Mouse (Mus musculus): ENCODE results near the gene Blnk.

- TF ChIP-seq GATA1 (IDR thresholded peaks at IDR 0.05; ENCODE audit: low read length) (no peak), TAL1 (IDR thresholded peaks at IDR 0.05; ENCODE audit: low read length) (no peak)
Observed at GRCm38 (mm10) chr19:40895393-40895703, 99.0 kb downstream of the Blnk start.
